Mouse (Mus musculus) c-Kit-negative CD71-positive TER-119-positive erythroid progenitor cells, embryonic 14.5 days (primary cell): ENCODE measurements around the gene Coro1c.
A peak's percentile ranks its signal among the peaks of the same experiment; 100 is the strongest.
"Not testable (repeated sequence)": the region's sequence is repeated elsewhere in the genome, so short reads cannot be mapped to it uniquely, and the experiment has no call there.

ENCODE experiments used
- DNase-seq: peaks from one replicate; pipeline ENCODE4 v3.0.0-alpha.2; 2013; ENCODE audit warnings: low read depth, low spot score

Coro1c gene

GRCm38 (mm10) chr5:113829566-113830291, 78.8 kb downstream of the Coro1c start:
- DNase-seq: no peak

GRCm38 (mm10) chr5:113828481-113828880, 80.1 kb downstream of the Coro1c start:
- DNase-seq: no peak

- no peak for DNase-seq
Observed at GRCm38 (mm10) chr5:113827991-113828411, 80.6 kb downstream of the Coro1c start.

GRCm38 (mm10) chr5:113826619-113827018, 81.9 kb downstream of the Coro1c start:
- DNase-seq: no peak

- DNase-seq: no peak
Observed at GRCm38 (mm10) chr5:113825558-113825957, 83.0 kb downstream of the Coro1c start.

GRCm38 (mm10) chr5:113824228-113824627, 84.3 kb downstream of the Coro1c start:
- DNase-seq: no peak

GRCm38 (mm10) chr5:113818572-113818971, 90.0 kb downstream of the Coro1c start:
- DNase-seq: no peak

- DNase-seq: peak; percentile 57
Observed at GRCm38 (mm10) chr5:113815638-113816152, 92.9 kb downstream of the Coro1c start.

DNA sequence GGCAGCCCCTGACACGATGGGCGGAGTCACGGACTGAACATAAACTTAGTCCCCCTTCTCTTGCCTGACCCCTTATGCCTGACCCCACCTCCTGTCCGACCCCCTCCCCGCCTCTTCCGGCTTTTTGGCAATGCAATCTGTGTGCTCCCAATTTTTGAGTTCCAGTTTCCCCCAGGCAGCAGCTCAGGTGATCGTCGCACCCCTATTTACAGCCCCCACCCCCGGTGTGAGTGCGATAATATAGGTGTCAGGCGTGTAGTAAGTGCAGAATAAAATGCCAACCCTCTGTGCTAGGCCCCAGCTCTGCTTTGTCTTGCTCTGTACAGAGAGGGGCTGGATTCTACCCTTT, 93.5 kb downstream of the Coro1c start:
- DNase-seq: no peak

DNA sequence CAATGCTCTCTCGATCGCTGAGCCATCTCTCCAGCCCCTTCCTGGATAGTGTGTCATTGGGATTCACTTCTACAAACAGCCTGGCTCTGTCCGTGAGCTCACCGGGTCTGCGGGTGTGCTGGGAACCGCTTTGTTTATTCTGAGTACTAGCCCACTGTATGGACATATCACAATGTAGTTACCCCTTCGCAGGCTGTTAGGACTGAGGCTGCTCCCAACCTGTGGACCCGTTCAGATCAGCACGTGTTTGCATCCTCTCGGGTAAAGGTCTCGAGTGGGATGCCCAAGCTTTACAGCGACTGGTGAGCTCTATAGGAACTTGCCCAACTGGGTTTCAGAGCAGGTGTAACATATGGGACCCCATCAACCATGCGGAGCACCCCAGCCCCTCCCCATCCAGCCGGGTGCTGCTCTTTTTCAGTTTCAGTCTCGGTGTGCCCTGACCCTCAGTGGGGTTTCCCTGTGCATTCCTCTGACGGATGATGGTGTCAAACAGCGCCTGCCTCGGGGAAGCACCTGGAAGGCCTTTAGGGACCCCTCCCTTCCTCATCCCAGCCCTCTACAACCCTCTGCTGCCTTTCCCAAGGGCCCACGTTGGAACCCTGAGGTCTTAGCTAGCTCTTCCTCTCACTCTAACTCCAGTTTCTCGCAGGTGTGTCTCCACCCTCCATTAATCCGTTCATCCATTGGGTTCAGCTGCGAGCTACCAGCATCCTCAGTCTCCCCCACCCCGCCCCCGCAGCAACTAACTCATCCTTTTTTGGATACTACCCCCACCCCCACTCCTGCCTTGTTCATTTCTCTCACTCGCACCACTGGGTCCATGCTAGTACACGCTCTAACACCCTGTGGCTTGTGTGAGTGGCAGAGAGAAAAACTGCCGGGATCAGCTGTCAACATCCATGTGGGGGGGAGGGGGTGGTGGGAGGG, 94.2 kb downstream of the Coro1c start:
- no peak for DNase-seq

DNA sequence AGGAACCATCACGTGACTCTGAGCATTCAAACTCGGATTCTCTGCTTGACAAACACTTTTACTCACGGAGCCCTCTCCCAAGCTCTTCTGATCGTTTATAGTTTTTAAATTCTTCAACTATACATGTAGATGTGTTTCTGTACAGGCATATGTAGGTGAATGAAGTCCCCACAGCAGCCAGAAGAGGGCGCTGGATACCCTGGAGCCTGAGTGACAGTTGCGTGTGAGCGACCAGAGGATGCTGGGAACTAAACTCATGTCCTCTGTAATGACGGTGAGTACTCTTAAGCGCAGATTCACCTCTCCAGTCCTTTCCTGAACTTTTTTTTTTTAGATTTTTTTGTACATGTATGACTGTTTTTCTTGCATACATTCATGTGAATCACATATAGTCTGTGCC, 95.0 kb downstream of the Coro1c start:
- DNase-seq: peak; percentile 12

DNA sequence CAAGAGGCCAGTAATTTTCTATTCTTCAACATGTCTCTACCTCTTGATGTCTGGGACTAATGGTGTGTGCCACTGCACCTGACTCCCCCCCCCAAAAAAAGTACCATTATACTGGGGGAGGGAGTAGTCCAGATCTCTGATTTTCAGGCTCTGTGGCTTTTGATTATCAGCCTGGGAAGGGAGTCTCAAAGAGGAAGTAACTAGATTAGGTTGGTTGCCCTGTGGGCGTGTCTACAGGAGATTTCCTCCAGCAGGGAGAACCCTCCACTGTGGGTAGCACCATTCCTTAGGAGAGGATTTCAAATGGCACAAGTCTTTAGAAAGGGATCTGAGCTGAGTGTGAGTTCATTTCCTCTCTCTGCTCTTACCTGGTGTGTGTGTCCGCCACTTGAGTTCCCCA, 95.9 kb downstream of the Coro1c start:
- no peak for DNase-seq

- not testable (repeated sequence) for DNase-seq
Observed at GRCm38 (mm10) chr5:113811824-113812420, 96.6 kb downstream of the Coro1c start.

GRCm38 (mm10) chr5:113810111-113810510, 98.4 kb downstream of the Coro1c start:
- no peak for DNase-seq

DNA sequence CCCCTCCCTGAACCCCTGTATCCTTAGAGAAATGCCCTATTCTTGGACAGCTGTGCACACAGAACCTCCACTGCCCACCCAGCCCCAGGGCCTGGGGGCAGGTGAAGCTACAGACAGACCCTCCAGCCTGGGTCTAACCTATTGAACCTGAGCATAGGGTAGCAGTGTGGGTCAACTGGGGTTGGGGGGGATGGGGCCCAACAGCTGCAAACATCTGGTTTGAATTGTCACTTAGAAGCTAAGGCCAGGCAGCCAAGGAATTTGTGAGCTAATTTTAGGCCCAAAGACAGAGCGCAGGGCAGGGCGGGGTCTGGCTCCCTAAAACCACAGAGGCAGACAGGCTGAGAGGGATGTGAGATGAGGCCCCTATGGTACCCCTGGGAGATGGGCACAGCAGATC, 100.4 kb downstream of the Coro1c start:
- no peak for DNase-seq

GRCm38 (mm10) chr5:113807712-113808111, 100.8 kb downstream of the Coro1c start:
- DNase-seq: no peak

DNA sequence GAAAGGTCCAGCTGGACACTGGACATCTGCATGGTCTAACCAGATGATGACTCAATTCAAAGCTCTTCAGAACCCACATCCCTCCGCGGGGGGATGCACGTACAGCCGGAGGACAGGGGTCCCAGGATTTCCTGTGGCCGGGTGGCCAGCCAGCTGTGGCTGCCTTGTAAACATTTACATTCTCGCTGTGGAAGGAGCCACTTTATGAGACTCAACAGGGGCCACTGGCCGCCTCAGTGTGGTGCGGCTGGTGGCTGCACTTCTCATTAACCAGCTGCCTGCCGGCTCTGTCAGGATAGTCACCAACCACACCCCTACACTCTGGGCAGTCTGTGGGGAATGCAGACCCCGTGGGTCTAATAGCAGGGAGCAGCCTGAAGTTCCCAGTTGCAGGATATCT, 102.1 kb downstream of the Coro1c start:
- no peak for DNase-seq

DNA sequence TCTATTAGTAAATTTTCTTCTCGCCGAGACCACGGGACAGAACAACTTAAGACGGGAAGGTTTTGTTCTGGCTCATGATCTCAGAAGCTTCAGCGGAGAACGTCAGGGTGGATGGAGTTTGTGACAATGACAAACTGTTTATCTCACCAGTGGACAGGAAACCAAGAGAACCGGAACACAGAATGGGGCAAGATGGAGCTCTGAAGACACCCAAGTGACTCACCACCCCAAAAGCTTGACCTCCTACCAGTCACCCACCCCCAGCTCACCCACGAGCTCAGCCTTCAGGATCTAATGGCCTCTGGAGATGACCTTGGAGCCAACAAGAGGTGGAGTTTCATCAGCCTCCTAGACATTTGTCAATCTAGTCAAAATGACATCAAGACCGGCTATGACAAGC, 103.3 kb downstream of the Coro1c start:
- no peak for DNase-seq

DNA sequence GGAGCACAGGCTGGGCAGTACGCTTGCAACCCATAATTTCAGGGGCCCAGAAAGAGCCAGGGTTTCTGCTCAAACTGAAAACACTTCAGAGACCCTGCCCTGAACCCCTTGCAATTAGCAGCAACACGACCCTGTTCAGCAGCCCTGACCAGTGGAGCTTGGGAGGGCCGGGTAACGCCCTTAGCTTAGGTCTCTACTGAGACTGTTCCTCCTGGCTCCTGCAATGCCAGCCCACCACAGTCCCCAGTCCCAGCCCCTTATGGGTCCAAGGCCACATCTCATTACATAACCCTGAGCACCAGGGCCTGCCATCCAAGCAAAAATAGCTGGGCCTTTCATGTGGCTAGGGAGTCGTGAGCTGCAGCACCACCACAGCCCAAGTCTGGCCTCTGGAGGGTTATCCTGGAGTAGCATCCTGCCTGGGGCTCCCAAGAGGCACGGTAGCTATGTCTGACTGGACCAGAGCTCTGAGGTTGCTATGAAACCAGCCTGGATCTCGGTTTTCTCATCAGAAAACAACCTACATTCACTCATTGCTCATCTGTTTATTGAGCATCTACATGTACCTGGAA, 104.1 kb downstream of the Coro1c start:
- no peak for DNase-seq

GRCm38 (mm10) chr5:113800280-113800679, 108.3 kb downstream of the Coro1c start, which contains the start of gene Tmem119:
Tmem119 (minus strand) TSS chr5:113800516.
- no peak for DNase-seq

DNA sequence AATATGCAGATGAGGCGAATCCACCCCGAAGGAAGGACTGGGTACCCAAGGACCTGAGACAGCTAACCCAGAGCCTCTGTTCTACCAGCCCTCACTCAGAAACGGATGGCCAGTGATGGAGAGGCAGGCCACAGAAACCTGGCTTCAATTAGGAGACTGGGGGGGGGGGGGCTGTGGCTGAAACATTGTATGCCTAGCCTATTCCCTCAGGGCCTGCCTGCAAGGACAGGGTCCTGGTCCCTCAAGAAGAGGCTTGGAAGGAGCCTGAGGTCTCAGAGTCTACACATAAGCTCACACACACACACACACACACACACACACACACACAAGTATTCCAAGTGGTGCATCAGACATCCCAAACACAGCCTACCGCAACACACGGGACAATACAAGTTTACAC, 108.9 kb downstream of the Coro1c start:
- no peak for DNase-seq

DNA sequence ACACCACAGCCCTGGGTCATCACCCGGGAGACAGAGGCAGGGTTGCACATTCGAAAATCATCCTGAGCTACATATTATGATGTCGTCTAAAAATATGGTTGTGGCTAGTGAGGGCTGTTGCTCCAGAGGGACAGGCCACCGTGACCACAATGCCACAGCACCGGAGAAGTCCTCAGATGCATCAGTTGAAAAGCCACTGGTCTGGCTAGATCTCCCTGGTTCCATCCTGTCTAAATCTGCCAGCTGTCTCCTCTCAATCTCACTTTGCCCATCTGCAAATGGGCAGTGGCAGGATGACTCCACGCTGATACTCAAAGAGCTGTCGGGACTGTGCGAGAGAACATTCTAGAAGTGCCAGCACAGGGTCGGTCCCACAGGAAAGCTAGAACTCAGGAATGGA, 110.0 kb downstream of the Coro1c start:
- DNase-seq: no peak
